Mouse (Mus musculus) thymus, postnatal 4 days (tissue): Measurements from ENCODE around the gene Rgs6.

ENCODE experiments used
- DNase-seq: peaks from one replicate; pipeline ENCODE4 v3.0.0; 2021

Rgs6 gene

DNA sequence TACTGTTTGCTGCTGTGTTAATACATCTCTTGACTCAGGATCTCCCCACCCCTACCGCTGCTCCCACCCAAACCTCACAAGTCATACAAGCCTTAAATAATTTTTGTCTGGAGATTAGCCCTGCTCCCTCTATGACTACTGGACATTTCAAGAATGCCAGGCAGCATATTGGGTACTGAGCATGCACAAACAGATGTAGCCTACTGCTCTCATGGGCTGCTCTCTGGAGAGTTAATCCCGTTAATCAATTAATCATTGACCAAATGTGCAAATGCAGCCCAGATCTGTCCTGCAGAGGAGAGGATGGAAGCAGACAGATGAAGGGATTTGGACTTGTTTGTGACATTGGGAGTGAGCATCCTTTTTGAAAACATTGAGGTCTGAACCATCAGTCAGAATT lies at the start of gene Rgs6:
Gene Rgs6 (plus strand): TSS at position 276 of the 400 bp plus-strand sequence.
- no peak for DNase-seq

DNA sequence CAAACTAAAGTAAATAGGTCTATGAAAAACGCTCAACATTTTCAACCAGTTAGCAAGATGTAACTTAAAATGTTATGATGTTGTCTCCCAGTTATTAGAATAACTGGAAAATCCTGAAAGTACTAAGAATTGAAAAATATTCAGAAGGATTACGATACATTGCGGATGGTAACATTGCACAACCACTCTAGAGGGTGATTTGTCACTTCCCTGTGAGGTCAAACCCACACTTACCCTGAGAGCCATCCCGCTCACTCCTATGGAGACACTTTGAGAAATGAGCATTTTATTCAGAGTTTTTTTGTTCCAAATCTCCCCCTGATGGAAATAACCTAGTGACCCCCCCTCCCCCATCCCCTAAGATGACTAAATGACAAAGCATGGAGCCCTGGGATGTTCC lies 41.0 kb upstream of the Rgs6 start:
- no peak for DNase-seq

DNA sequence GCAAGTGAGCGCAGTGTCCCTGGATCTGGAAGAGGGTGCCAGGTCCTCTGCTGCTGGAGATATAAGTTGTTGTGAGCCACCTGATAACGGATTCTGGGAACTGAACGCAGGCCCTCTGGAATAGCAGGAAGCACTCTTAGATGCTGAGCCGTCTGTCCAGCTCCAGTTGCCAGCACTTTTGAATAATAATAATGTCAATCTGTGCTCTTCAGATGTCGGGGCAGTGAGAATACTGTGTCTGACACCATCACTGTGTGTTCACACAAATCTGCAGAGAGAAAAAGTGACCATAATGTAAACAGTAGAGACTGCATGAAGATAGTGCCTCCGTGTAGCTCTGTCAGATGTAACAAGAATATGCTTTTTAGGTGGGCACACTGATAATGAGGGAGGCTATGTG lies 38.9 kb upstream of the Rgs6 start:
- no peak for DNase-seq

DNA sequence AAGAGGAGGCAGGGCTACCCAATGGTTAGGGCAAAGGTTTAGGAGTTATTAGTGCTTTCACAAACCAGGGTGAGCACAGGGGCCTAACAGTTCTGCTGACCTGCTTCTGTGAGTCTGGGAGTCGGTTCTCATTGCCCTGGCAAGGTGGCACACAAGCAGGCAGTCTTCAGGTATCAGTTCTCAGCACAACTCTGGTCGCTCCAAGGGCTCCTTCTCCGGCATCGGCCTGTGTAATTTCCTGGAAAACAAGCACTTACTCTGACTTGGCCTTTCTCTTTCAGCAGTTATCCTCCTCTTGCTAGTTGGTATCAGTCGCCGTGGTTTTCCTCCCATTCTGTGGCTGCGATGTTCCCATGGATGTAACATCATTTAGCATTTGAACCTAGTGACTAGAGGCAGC lies 38.0 kb upstream of the Rgs6 start:
- DNase-seq: no peak

- no peak for DNase-seq
These were observed 35.7 kb upstream of the Rgs6 start for GRCm38 (mm10) chr12:82552376-82552775.

DNA sequence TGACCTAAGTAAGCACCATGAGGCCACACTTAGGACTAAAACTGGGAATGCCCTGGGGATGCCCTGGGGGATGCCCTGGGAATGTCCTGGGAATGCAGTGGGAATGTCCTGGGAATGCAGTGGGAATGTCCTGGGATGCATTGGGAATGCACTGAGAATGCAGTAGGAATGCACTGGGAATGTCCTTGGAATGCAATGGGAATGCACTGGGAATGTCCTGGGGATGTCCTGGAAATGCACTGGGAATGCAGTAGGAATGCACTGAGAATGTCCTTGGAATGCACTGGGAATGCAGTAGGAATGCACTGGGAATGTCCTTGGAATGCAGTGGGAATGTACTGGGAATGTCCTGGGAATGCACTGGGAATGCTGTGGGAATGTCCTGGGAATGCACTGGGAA lies 25.2 kb upstream of the Rgs6 start:
- no peak for DNase-seq

DNA sequence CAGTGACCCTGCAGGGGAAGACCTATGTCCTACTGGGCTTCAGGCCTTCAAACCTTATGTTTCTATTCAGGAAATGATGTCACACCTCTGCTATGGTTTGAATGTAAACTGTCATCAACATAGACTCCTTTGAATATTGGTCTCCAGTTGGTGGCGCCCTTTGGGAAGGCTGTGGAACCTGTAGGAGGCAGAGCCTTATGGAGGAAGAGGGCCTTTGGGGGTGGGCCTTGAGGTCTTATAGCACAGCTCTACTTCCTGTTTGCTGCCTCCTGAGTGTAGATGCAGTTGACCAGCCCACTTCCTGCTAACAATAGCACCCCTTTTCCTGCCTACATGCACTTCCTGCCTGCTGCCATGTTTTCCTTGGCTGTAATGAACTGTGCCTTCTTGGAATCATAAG lies 19.7 kb upstream of the Rgs6 start:
- no peak for DNase-seq

- DNase-seq: no peak
These were observed 15.4 kb upstream of the Rgs6 start for GRCm38 (mm10) chr12:82572706-82573105.

- DNase-seq: peak; percentile 10
These were observed 1.5 kb upstream of the Rgs6 start for GRCm38 (mm10) chr12:82586592-82586991.

GRCm38 (mm10) chr12:82587348-82587895 lies 670 bp upstream of the Rgs6 start:
- DNase-seq: no peak

DNA sequence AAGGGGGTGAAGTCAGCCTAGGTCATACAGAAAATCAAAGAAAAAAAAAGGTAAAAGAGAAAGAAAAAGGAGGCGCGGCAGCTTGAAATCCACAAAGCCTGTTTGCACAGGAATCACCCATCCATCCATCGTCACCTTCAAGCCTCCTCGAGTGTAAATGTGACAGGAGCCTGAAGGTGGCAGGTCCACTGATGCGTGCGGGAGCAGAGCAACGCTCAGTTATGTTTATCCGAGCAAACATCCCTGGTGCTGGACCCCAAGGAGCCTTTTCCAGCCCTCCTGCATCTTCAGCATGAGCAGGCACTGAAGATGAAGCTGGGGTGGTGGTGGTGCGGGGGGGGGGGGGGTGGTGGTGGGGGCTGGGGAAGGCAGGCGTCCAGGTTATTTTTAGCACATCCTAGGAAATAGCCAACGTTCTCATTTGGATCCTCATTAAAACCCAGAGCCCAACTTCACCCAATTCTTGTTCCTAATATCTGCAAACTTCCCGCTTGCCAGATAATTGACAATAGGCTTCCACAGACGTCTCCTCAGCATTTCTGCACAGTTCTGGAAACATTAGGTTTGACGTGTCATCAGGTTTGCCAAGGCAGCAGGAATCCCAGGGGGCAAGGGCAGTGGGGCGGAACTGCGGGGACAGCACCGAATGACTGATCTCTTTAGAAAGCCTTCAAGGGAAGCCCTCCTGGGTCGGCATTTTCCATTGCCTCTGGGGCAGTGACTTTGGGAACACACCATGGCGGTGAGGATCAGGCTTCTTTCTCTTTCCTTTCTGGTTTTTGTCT lies 946 bp downstream of the Rgs6 start:
- no peak for DNase-seq

DNA sequence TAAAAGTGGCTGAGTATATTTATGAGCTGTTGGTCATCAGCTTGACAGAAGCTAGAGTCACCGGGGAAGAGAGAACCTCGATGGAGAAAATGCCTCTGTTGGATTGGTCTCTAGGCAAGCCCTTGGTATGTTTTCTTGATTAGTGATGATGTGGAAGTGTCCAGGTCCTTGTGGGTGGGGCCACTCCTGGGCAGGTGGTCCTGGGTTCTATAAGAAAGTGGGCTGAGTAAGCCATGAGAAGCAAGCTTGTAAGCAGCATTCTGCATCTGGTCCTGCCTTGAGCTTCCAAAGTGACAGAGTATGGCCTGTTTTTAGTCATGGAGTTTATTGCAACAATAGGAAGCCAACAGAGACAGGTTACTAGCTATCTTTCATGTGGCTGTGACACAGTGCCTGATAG lies 10.9 kb downstream of the Rgs6 start:
- DNase-seq: no peak

- no peak for DNase-seq
These were observed 12.3 kb downstream of the Rgs6 start for GRCm38 (mm10) chr12:82600406-82600805.

- DNase-seq: no peak
These were observed 14.7 kb downstream of the Rgs6 start for GRCm38 (mm10) chr12:82602823-82603222.

- no peak for DNase-seq
These were observed 15.2 kb downstream of the Rgs6 start for GRCm38 (mm10) chr12:82603308-82603707.

- no peak for DNase-seq
These were observed 15.9 kb downstream of the Rgs6 start for GRCm38 (mm10) chr12:82603979-82604378.

- no peak for DNase-seq
These were observed 24.9 kb downstream of the Rgs6 start for GRCm38 (mm10) chr12:82612769-82613660.

DNA sequence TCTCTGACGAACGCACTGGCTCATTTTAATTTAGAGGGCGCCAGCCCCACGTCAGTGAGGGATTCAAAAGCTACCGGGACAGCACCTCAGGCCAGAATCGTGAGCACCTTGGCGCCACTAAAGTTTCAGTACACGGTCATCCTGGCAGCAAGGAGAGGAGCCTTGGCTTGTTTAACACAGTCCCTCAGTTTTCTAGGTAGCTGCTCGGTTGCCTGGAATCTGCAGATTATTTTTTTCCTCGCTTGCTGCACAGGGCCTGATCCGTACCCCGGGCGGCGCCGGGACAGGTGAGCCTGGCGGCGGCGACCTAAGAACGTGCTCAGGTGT lies 28.4 kb downstream of the Rgs6 start:
- no peak for DNase-seq

GRCm38 (mm10) chr12:82616813-82617681 lies 29.0 kb downstream of the Rgs6 start:
- peak; percentile 25 for DNase-seq

DNA sequence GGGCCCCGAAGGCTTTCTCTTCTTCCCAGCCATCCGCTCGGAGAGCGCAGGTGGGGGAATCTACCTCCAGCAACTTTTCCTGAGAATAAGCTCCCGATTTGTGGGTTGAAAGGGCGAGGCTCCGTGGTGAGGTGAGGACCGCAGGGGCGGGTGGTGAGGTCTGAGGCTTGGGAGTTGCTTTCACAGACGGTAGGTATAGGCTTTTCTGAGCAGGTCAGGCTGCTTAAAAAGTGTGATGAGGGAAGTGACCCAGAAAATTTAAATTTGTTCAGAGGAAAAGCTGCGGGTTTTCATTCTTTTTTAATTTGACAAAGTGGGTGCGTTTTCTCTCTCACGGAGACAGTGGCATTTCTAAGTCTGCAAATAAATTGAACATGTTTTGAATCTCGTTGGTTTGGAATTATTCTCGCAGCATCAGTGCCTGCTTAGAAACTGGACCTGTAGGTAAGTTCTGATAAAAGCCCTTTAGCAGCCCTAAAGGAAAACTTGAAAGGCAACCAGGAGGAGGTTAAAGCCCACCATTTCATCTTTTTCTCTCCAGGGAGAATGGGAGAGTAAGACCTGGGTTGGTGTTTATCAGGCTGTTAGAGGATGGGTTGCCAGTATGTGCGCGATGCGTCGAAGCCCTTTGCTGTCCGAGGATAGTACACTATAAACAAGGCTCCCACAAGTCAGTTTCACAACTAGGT lies 29.7 kb downstream of the Rgs6 start:
- DNase-seq: no peak

- DNase-seq: no peak
These were observed 52.3 kb downstream of the Rgs6 start for GRCm38 (mm10) chr12:82640441-82640840.

DNA sequence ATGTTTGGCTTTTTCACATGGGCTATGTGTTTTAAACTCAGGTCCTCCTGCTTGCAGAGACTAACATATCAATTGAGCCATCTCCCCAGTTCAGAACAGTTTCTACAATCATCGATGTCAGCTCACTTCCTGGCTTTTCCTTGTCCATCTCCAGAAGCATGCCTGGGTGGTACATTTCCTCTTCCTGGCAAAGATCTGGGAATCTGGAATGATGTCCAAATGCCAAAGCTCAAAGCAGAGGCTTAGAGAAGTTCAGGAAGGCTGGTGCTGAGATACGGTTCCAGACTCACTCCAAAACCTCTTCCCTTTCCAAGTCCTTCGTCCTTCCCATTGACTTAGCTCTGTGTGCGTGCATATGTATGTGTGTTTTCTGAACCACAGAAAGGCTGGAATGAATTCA lies 59.8 kb downstream of the Rgs6 start:
- no peak for DNase-seq
